Comparison of ENCODE assay signal across 9 mouse cellular contexts in the genomic region with DNA sequence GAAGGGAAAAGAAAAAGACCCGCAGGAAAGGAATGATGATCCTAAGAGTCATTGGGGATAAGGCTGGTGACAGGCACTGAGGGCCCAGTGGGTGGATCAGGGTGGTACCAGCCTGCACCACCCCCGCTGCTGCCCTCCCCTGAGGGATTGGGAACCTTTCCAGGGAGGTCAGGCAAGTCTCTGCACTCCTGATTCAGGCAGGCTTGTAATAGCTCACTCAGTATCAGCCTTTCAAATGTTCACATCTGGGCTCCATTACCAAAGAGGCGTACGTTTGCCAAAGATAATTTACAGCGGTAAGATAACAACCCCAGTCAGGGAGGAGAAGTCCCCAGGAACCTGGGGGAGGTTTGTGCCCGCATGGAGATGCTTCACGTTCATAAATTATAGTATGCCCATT.
DNase-seq lines count a peak whose midpoint lies in the region; ATAC-seq and TF ChIP-seq lines count a peak whose summit lies in the region.
"Had no signal": no experiment of that assay in that cellular context is flagged by ENCODE, and none has a peak within 500 bp of the region (broad histone marks: within the 10 kb centered on the region; RNA-seq: fewer than 3 reads in every experiment).

No protein-coding gene starts in this region.

- H3K4me3 ChIP-seq in gastrocnemius, adult 2 months, result no peak overlapping the region
- H3K4me3 ChIP-seq in embryonic facial prominence, embryonic 13.5 days, result no peak overlapping the region
- H3K4me3 ChIP-seq in liver, embryonic 13.5 days (replicated peaks), result no peak overlapping the region

- H3K27me3 ChIP-seq in embryonic facial prominence, embryonic 13.5 days, result no peaks in the 10 kb centered on the region
- H3K27me3 ChIP-seq in liver, embryonic 13.5 days, result no peaks in the 10 kb centered on the region

- no peak for TF ChIP-seq CTCF in gastrocnemius, adult 2 months (IDR thresholded peaks at IDR 0.05)

- H3K9ac ChIP-seq in embryonic facial prominence, embryonic 13.5 days, result no peak overlapping the region
- no peak overlapping the region for H3K9ac ChIP-seq in liver, embryonic 13.5 days

- H3K36me3 ChIP-seq in embryonic facial prominence, embryonic 13.5 days, result no peaks in the 10 kb centered on the region
- H3K36me3 ChIP-seq in liver, embryonic 13.5 days, result no peaks in the 10 kb centered on the region

- WGBS in embryonic facial prominence, embryonic 13.5 days, result 21% methylated on average over 7 of the region's 7 CpGs
- 15% methylated on average over 7 of the region's 7 CpGs for WGBS in liver, embryonic 13.5 days (ENCODE audit: insufficient replicate concordance)

- H3K4me1 ChIP-seq in embryonic facial prominence, embryonic 13.5 days, result peaks cover 32% of the 10 kb centered on the region
- H3K4me1 ChIP-seq in liver, embryonic 13.5 days (replicated peaks), result peaks cover 77% of the 10 kb centered on the region

- no peaks in the 10 kb centered on the region for H3K9me3 ChIP-seq in embryonic facial prominence, embryonic 13.5 days
- no peaks in the 10 kb centered on the region for H3K9me3 ChIP-seq in liver, embryonic 13.5 days (replicated peaks)

- peak overlapping the region; percentile 4; the same call in 1 of the 2 replicates for H3K4me2 ChIP-seq in embryonic facial prominence, embryonic 13.5 days
- peak overlapping the region; percentile 33 for H3K4me2 ChIP-seq in liver, embryonic 13.5 days

- peak; percentile 44 for DNase-seq in gastrocnemius, adult 2 months
- DNase-seq in gastrocnemius, postnatal 10 days, result no peak
- peak; percentile 19 for DNase-seq in MN1 (ENCODE audit: low spot score)
- peak; percentile 29 for DNase-seq in liver, embryonic 13.5 days
- DNase-seq in B cell, adult 2 months, result no peak
- DNase-seq in adrenal gland, postnatal 25 days, result no peak
- DNase-seq in frontal cortex, postnatal 36 days (ENCODE audit: low spot score in 2 of 2), result no peak

- H3K27ac ChIP-seq in gastrocnemius, adult 2 months, result peak overlapping the region; percentile 57
- peak overlapping the region; percentile 56; the same call in 1 of the 2 replicates for H3K27ac ChIP-seq in embryonic facial prominence, embryonic 13.5 days
- H3K27ac ChIP-seq in liver, embryonic 13.5 days, result peak overlapping the region; percentile 6; the same call in 1 of the 2 replicates
- H3K27ac ChIP-seq: hindbrain, postnatal 0 days had no signal

- no peak for ATAC-seq in embryonic facial prominence, embryonic 13.5 days (ENCODE audit: insufficient number of reproducible peaks, insufficient read depth, low FRiP score, low TSS enrichment, low read depth)
- peak; percentile 89 for ATAC-seq in liver, embryonic 13.5 days (ENCODE audit: low read depth)
- ATAC-seq: hindbrain, postnatal 0 days had no signal

- intact Hi-C loops in gastrocnemius, adult 2 months (cut with DNase I), result no loop called here

Comparison
In these comparisons a context has a peak if more than half of its experiments do, and no peak if none do; other contexts are left out.
1. DNase-seq: peak in gastrocnemius, adult 2 months (single experiment), MN1 (single experiment) and liver, embryonic 13.5 days (single experiment); none in gastrocnemius, postnatal 10 days (single experiment), B cell, adult 2 months (0 of 2), adrenal gland, postnatal 25 days (single experiment) and frontal cortex, postnatal 36 days (0 of 2).
2. H3K27ac ChIP-seq: peak in every context shown above with its lines; median percentile 57 in gastrocnemius, adult 2 months; 56 in embryonic facial prominence, embryonic 13.5 days; 6 in liver, embryonic 13.5 days.